Mouse (Mus musculus) liver, embryonic 16.5 days (tissue): ENCODE measurements around the gene Gm30191. TPM values are rescaled to one million over a fixed set of nuclear protein-coding genes. Genes with fewer than 3 reads are reported as not detected.
"Not testable (repeated sequence)": the region's sequence is repeated elsewhere in the genome, so short reads cannot be mapped to it uniquely, and the experiment has no call there.

ENCODE experiments used
- ATAC-seq: fragments of 200-750 bp; cut with Nextera tagmentation; 2 replicates; pipeline ENCODE4 v1.8.0; 2017; ENCODE audit warnings: low read depth, mild to moderate bottlenecking, moderate number of reproducible peaks, moderate library complexity
- H3K27ac ChIP-seq: fragments of 300-500 bp; sonication (generic); 2 replicates; pipeline ENCODE4 v1.5.1; 2014; ENCODE audit warnings: mild to moderate bottlenecking, low read length
- H3K27me3 ChIP-seq: fragments of 300-500 bp; sonication (generic); 2 replicates; pipeline ENCODE4 v1.6.1; 2014; ENCODE audit warnings: low read depth, low read length, mixed read lengths; ENCODE audit not compliant: control insufficient read depth, insufficient read depth
- H3K36me3 ChIP-seq: fragments of 300-500 bp; sonication (generic); 2 replicates; pipeline ENCODE4 v1.6.1; 2014; ENCODE audit warnings: mild to moderate bottlenecking; ENCODE audit not compliant: control insufficient read depth, insufficient read depth
- H3K4me1 ChIP-seq: fragments of 300-500 bp; sonication (generic); 2 replicates; pipeline ENCODE4 v1.6.1; 2014; ENCODE audit warnings: low read depth, low read length, mixed read lengths; ENCODE audit not compliant: control insufficient read depth
- H3K4me2 ChIP-seq: fragments of 300-500 bp; sonication (generic); 2 replicates; pipeline ENCODE4 v1.6.1; 2014; ENCODE audit warnings: low read depth, low read length, mixed read lengths
- H3K4me3 ChIP-seq: fragments of 300-500 bp; sonication (generic); 2 replicates; pipeline ENCODE4 v1.5.1; 2014; ENCODE audit warnings: low read depth, mild to moderate bottlenecking, low read length
- H3K9ac ChIP-seq: fragments of 300-500 bp; sonication (generic); 2 replicates; pipeline ENCODE4 v1.6.1; 2014; ENCODE audit warnings: low read depth, low read length
- H3K9me3 ChIP-seq: fragments of 300-500 bp; sonication (generic); replicated peaks from 2 replicates; pipeline ENCODE4 v1.6.1; 2016; ENCODE audit warnings: low read length; ENCODE audit not compliant: control insufficient read depth
- WGBS: fragments of 180-500 bp; shearing (Covaris S2); extraction: QIAGEN DNeasy Blood & Tissue Kit; methylation state at CpG from one replicate; pipeline ENCODE4 v1.1.7; 2014; ENCODE audit not compliant: insufficient replicate concordance; 5-methylcytosine and 5-hydroxymethylcytosine counted together
- polyA plus RNA-seq: library from polyadenylated mRNA; unstranded; fragments of >200 nt; fragmentation: Nextera tagmentation; extraction: Ambion mirVana; gene quantifications from 2 replicates; pipeline ENCODE4 v1.2.1, GENCODE M21; 2015

The Gm30191 gene
- polyA plus RNA-seq, 1 experiment from 2014 or later = not detected

DNA sequence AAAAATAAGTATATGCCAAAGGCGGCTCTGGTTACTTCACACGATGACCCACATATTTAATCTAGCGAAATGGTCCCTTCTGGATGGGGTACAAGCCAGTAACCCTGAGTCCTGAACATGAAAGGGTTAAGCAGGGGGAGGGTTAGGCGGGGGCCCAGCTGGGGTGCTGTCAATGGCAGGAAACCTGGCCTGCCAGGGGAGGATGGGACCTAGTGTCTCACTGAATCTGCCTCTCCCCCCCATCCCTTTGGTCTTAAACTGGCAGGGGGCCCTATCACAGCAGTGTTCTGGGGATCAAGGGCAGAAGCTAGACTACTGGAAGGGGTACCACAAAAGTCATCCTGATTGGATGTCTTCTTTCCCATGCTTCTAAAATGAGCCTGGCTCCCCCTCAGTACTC, 9.1 kb downstream of the Gm30191 start:
- Histone ChIP-seq H3K27me3 (peaks cover 44% of the 10 kb centered on the region), H3K9ac (no peak overlapping the region), H3K4me1 (peaks cover 20% of the 10 kb centered on the region), H3K4me3 (no peak overlapping the region), H3K36me3 (no peaks in the 10 kb centered on the region), H3K9me3 (no peaks in the 10 kb centered on the region), H3K4me2 (no peak overlapping the region), H3K27ac (no peak overlapping the region)
- WGBS = 34% methylated on average over 4 of the region's 4 CpGs
- ATAC-seq = no peak

- Histone ChIP-seq H3K9ac (no peak overlapping the region), H3K27me3 (peaks cover 37% of the 10 kb centered on the region), H3K36me3 (no peaks in the 10 kb centered on the region), H3K4me2 (no peak overlapping the region), H3K27ac (no peak overlapping the region), H3K4me1 (peaks cover 13% of the 10 kb centered on the region), H3K4me3 (no peak overlapping the region), H3K9me3 (no peaks in the 10 kb centered on the region)
- no peak for ATAC-seq
- 21% methylated on average over 19 of the region's 19 CpGs for WGBS
These were observed 9.9 kb downstream of the Gm30191 start for GRCm38 (mm10) chr4:134256407-134257197.

DNA sequence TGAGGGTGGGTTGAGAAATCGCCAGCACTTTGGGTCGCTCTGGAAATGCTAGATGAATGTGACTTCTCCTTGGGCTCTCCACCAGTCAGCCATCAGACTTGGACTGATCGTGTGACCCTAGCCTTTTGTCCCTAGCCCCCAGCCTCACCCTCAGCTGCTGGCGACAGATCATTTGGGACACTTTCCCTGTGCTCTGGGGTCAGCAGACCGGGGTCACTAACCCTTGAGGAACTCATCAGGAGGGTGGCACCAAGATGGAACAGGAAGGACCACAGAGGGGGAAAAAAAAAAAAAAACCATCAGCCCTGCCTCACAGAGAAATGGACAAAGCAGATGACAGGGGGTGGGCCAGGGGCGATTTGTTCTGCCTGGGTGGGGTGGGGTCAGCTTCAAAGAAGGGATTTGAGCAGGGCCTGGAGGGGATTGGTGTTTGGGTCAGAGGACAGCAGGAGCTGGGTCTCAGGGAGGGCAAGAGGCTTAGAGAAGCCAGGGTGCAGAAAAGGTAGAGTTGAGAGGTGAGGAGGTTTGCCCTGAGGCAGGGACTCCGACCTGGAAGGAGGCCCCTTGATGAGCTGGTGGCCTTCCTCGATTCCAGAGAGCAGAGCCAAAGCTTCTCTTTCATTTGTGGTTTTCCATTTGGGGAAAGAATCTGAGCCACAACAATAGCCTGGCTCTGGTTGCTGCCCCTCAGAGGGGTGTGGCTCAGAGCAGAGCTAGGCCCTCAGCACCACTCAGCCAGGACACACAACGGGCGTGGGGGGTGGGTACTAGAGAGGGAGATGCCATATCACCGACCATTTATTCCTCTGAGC, 10.7 kb downstream of the Gm30191 start:
- 31% methylated on average over 11 of the region's 11 CpGs for WGBS
- no peak overlapping the region for H3K27ac ChIP-seq
- peaks cover 29% of the 10 kb centered on the region for H3K27me3 ChIP-seq

DNA sequence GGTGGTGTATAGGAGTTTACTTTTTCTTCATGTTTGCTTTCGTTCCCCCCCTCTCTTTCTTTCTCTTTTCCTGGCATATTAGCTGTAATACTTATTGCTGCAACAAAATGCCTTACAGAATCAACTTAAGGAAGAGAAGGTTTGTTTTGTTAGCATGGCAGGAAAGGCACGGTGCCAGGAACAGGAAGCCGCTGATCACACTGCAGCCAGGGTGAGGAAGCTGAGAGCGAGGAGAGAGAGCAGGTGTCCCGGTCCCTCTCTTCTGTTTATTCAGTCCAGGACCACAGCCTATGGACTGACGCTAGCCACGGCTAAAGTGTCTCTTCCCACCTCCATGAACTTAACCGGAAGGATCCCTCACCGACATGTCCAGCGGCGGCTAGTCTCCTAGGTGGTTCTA, 11.6 kb downstream of the Gm30191 start:
- Histone ChIP-seq H3K27ac (no peak overlapping the region), H3K27me3 (peaks cover 19% of the 10 kb centered on the region), H3K4me2 (no peak overlapping the region), H3K36me3 (no peaks in the 10 kb centered on the region), H3K9ac (no peak overlapping the region), H3K4me3 (no peak overlapping the region), H3K4me1 (peaks cover 9% of the 10 kb centered on the region; the same call in 1 of the 2 replicates), H3K9me3 (no peaks in the 10 kb centered on the region)
- 20% methylated on average over 11 of the region's 11 CpGs for WGBS
- ATAC-seq = no peak

More for the DNA sequence above, 10.7 kb downstream of the Gm30191 start:
- Histone ChIP-seq H3K36me3 (no peaks in the 10 kb centered on the region), H3K9me3 (no peaks in the 10 kb centered on the region), H3K4me1 (peaks cover 9% of the 10 kb centered on the region; the same call in 1 of the 2 replicates), H3K4me2 (no peak overlapping the region), H3K4me3 (no peak overlapping the region), H3K9ac (no peak overlapping the region)
- no peak for ATAC-seq

- Histone ChIP-seq H3K4me3 (no peak overlapping the region), H3K9ac (no peak overlapping the region), H3K36me3 (no peaks in the 10 kb centered on the region), H3K27ac (no peak overlapping the region), H3K4me2 (no peak overlapping the region), H3K9me3 (no peaks in the 10 kb centered on the region; the same call in 1 of the 2 replicates), H3K27me3 (no peaks in the 10 kb centered on the region), H3K4me1 (no peaks in the 10 kb centered on the region)
- no peak for ATAC-seq
- 39% methylated on average over 6 of the region's 6 CpGs for WGBS
These were observed 16.5 kb downstream of the Gm30191 start for GRCm38 (mm10) chr4:134263191-134263590.

- Histone ChIP-seq H3K9me3 (no peaks in the 10 kb centered on the region; the same call in 1 of the 2 replicates), H3K4me3 (no peak overlapping the region), H3K36me3 (no peaks in the 10 kb centered on the region), H3K4me1 (no peaks in the 10 kb centered on the region), H3K9ac (no peak overlapping the region), H3K4me2 (no peak overlapping the region), H3K27me3 (no peaks in the 10 kb centered on the region), H3K27ac (no peak overlapping the region)
- WGBS = 51% methylated on average over 9 of the region's 9 CpGs
- no peak for ATAC-seq
These were observed 19.3 kb downstream of the Gm30191 start for GRCm38 (mm10) chr4:134265860-134266585.

- Histone ChIP-seq H3K36me3 (no peaks in the 10 kb centered on the region), H3K4me3 (no peak overlapping the region), H3K27ac (no peak overlapping the region), H3K9ac (no peak overlapping the region), H3K4me1 (peaks cover 10% of the 10 kb centered on the region), H3K9me3 (no peaks in the 10 kb centered on the region; the same call in 1 of the 2 replicates), H3K4me2 (no peak overlapping the region), H3K27me3 (no peaks in the 10 kb centered on the region)
- ATAC-seq = no peak
- 66% methylated on average over 19 of the region's 19 CpGs for WGBS
These were observed 21.4 kb downstream of the Gm30191 start for GRCm38 (mm10) chr4:134268102-134268655.

GRCm38 (mm10) chr4:134269622-134270021, 22.9 kb downstream of the Gm30191 start:
- not testable (repeated sequence) for H3K9ac ChIP-seq, H3K4me3 ChIP-seq, H3K27me3 ChIP-seq, H3K27ac ChIP-seq, H3K36me3 ChIP-seq, ATAC-seq, H3K4me2 ChIP-seq, H3K9me3 ChIP-seq
- peaks cover 20% of the 10 kb centered on the region for H3K4me1 ChIP-seq
